Mouse (Mus musculus) adrenal gland, postnatal 10 days (tissue): Measurements from ENCODE around the gene Nxpe3. TPM values are rescaled to one million over a fixed set of nuclear protein-coding genes. Genes with fewer than 3 reads are reported as not detected.
"Not testable (repeated sequence)": the region's sequence is repeated elsewhere in the genome, so short reads cannot be mapped to it uniquely, and the experiment has no call there.

ENCODE experiments used
- DNase-seq: peaks from one replicate; pipeline ENCODE4 v3.0.0; 2021; ENCODE audit warnings: mixed read lengths
- total RNA-seq, 2 experiments: library from RNA; stranded (reverse); gene quantifications; 2 replicates each; pipeline ENCODE4 v1.2.3; 2021

Nxpe3 gene
- total RNA-seq, 2 experiments from 2014 or later, result 1.6 to 2.0 TPM

DNA sequence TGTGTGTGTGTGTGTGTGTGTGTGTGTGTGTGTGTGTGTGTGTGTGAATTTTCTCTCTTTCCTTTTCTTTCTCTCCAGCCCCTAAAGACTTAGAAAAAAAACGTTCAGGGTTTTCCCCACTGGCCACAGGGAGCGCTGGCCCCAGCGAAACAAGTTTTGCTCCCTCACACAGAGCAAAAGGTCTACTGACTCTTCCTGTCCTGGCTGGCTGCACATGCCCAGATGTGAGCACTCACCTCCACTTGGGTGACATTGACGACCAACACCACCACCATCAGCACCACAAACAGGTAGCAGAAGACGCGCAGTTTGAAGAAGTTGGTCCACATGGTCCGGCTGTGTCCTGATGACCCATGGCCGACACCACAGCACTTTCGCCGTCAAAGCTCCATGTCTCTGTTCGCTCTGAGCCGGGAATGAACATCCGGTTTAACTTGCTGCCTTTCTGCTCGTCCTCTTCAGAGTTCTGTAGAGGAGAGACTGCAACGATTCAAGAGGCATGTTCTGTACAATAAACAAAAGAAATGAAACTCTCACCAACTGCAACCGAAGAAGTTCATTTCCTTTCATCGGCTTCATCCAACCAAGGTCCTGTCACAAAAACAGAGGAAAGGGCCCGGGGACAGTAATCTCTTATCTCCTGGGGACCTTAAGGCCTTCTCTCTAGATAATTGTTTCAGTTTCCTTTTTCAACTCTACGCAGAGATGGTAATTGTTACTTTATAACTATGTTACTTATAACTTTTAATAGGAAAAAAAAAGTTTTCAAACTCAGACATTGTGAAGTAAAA lies 4.5 kb downstream of the Nxpe3 start:
- no peak for DNase-seq

DNA sequence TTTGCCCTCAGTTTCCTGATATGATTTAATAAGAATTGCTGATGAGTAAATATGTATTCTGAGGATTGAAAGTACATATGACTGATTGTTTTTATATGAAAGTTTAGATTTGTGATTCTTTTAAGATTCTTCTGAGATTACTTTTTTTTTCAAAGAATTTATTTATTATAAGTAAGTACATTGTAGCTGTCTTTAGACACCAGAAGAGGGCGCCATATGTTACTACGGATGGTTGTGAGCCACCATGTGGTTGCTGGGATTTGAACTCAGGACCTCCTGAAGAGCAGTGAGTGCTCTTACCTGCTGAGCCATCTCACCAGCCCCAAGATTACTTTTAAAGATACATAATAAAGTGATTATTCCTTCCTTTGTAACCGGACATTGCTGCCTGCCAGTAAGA lies 5.6 kb downstream of the Nxpe3 start:
- no peak for DNase-seq

DNA sequence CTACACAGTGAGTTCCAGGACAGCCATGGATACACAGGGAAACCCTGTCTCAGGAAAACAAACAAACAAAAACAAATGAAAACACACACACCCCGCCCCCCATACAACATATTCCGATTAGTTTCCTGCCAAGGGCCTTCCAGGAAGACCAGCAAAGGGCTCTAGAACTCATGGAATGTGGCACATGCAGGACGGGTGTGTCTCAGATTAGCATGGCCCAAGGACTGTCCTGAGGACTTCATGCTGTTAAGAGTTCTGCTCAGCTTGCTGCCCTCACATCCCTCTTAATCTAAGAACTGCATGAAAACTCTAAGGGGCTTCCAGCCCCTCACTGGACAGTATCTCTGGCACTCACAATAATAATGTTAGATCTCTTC lies 6.5 kb downstream of the Nxpe3 start:
- DNase-seq, result no peak

DNA sequence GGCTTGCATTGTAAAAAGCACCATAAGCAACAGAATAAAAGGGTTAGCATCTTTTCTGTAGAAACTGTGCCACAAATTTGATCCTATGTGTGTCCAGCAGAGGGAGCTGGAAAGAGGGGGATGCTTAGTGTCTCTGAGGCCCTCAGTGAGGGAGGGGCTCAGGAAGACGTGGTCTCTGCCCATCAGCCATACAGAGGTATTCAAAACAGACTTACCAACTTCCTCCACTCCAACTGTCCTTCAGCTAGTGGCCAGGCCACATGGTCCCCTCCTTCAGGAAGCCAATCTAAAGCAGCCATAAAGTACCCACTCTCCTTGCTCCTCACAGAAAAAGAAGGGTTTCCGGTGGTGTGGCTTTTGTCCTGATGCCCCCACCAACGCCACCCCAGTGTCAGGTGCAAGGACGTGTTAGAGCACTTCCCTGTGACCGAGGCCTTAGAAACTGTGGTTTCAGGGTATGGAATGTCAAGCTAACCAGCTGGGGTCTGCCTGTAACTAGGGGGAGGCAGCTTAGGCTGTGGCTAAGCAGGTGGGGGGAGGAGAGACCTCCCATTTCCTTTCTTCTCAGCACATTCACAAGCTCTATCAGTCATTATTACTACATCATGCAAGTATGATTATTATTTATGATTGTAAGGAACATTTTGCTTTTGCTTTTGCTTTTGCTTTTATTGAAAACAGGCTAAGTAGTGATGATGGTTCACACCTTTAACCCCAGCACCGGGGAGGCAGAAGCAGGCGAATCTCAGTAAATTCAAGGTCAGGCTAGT lies 7.1 kb downstream of the Nxpe3 start:
- DNase-seq, result no peak

DNA sequence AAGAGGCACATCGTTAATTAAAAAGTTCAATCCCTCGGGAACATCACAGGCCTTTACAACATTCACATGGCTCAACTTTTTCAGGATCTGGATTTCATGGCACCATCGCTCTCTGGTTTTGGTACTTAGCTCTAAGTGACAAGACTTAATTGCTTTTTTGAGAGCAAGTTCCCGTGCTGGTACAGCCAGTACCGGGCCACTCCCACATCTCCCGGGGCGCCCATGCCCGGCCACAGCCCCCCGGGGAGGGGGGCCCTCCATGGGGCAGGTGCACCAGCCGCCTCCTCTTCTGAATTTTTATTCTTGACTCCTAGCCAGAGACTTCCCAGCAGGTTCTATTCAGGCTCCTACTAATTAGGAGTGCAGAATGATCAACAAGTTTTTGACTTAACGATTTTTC lies 10.8 kb downstream of the Nxpe3 start:
- no peak for DNase-seq

DNA sequence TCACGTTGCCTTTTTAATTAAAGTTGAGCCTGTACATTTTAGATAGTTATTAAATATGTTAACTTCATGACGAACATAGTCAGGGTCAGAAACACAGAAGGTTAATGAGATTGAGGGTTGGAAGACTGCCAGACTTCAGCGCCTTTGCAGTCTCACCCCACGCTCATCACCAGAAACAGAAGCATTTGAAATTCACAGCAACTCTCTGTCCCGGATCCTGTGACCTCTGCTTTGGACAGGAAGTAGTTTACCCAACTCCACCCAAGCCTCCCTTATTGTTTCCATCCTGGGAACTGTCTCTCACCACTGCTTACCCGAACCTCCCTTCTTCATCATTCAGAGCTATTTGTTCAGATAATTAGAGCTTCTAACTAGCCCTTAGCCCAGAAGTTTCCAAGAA lies 19.1 kb downstream of the Nxpe3 start:
- DNase-seq, result no peak

DNA sequence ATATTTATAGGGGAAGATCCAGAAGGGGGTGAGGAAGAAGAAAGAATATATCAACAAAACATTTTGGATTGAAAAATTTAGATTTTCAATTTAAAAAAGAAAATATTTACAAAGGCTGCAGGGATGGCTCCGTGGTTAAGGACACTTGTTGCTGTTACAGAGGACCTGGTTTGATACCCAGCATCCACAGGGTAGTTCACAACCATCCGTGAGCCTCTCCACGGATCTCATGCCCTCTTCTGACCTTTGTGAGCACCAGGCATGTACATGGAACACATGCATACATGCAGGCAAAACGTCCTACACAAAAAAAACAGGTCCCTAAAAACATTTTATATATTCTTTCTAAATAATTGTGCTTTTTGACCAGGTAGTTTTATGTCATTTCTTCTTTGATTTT lies 31.3 kb downstream of the Nxpe3 start:
- no peak for DNase-seq

DNA sequence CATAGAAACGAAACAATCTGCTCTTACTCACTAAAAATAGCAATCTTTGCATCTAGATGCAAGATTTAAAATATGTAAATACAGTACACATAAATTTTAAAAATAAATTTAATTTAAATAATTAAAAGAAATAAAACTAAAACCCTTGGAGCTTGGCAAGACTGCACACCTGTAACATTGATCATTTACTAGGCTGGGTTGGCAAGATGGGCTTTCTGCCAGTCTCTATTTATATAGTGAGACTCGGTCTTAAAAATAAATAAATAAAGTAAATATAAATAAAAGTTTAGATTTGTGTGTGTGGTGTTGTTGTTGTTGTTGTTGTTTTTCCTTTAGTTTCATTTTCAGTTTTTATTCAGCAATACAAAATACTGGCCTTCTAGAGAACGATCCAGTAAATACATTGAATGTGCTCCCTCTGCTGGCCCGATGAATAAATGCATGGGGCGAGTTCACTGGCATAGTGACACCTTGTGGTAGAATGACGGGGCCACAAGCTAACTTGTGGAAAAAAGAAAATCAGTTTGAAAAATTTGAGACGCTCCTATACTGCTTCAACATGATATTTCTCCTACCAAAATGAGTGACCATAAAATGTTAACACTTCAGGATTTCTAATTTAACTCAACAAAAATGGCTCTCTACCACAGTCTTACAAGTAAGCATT lies 31.8 kb downstream of the Nxpe3 start:
- peak; percentile 81 for DNase-seq

DNA sequence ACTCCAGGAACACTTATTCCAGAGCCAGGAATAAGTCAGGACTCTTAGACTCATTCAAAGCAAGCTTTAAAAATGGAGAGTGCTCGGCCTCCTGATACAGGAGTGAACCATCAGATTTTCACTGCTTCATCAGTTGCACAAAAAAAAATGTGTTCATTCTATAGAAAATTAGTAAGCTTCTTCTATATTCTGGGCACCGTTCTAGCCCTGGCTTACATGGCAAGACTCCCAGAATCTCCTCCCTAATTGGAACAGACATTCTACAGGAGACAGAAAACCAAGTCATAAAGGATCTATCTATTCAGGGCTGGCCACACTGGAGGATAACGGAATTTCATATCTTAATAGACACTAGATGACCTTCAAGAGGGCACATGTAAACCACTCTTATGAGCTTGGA lies 34.0 kb downstream of the Nxpe3 start:
- DNase-seq, result no peak

DNA sequence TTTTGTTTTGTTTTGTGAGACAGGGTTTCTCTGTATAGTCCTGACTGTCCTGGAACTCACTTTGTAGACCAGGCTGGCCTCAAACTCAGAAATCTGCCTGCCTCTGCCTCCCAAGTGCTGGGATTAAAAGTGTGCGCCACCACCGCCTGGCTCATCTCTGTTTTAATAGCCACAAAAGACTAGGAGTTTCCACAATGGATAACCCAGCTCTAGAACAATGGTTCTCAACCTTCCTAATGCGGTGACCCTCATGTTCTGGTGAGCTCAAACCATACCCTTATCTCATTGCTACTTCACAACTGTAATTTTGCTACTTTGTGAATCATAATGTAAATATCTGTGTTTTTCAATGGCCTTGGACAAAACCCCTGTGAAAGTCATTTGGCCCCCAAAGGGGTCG lies 35.7 kb downstream of the Nxpe3 start:
- DNase-seq, result not testable (repeated sequence)

DNA sequence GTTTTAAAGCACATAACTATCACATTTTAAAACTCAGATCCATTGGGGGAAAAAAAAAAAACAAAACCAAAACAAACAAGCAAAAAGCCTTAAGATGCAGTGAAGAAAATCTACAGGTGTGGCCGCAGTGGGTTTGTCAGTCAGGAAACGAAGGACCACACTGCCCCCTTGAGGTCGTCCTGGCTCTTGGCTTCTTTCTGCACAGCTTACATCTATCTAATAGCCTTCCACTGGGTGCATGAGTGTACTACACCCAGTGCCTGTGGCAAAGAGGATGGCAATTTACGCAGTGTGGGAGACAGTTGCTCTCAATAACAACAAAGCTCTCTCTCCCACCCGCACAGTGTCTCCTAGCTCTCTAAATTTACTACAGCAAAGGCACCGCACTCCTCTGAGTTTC lies 36.6 kb downstream of the Nxpe3 start:
- peak; percentile 79 for DNase-seq

DNA sequence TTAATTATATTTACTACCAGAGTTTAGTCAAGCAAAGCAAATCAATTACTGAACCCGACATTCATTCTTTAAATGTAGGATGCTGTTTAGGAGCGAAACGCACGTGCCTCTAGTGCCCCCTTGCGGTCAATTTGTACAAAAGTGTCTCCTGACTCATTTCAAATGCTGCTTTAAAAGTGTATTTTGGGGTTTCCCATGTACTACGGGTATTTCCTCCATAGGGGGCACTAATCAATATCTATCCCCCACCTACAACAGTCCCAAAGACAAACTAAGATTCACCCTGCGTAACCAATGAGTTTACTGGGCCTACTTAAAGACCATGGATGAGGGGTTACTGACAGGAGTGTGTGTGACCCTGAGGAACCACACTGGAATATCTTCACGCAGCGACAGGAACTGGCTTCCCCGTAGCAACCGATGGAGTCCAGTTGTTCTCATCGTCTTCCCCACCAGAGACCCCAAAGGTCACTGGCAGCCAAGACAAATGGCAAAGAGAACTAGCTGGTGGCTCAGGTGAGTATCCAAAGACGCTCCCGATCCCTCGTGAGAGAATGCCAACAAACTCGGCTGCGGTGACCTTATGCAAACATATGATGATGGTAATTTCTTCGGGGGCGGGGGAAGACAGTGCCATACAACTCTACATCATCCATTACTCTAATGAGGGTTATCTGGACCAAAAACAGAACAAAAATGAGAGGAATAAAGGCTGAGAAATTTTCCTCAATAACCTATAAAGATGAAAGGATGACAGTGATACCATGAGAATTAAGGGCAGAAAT lies 42.0 kb downstream of the Nxpe3 start:
- DNase-seq, result peak; percentile 87

DNA sequence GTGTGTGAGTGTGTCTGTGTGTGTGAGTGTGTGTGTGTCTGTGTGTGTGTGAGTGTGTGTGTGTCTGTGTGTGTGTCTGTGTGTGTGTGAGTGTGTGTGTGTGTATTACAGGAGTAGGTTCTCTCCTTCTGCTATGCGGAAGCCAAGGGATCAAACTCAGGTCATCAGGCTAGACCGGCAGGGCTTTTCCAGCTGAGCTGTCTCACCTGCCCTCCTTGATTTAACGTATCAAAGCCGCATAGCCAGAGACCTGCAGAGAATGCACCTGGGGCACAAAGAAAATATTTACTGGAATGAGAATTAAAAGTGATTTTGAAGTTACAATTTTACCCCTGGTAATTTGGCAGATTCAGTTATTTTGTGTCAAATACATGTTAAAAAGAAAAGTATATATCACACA lies 42.6 kb downstream of the Nxpe3 start:
- DNase-seq, result no peak

DNA sequence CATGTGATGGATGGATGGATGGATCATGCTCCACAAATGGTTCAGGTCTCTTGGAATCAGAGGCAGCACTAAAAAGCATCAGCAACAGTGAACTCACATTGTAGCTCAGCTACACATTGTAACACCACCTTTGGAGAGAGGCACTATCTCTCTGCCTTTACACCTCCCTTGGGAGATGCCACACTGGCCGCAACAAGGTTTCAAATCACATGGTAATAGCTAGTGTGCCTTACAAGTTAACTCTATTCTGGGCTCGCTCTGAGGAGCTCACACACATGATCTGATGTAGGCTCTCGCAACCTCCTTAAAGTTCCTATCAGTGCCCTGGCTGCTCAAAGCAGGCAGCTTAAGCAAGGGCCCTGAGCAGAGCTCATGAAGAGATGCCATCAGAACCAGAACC lies 44.6 kb downstream of the Nxpe3 start:
- no peak for DNase-seq

DNA sequence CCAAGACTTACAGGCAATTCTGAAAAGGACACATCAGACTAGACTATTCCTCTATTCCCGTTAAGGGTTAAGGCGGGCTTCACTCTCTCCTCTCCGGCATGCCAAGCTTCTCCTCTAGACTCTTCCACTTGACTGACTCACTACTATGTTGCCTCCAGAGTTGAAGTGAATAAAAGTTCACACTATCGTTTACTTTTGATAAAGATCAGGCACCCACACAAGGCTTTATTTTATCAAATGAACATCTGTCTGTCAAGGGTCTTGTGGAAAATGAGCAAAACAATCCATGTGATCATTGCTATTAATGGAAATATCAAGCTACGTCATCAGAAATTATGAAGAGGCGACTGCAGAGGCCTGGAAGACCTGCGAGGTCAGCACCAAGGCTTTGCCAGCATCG lies 47.4 kb downstream of the Nxpe3 start:
- DNase-seq, result no peak

DNA sequence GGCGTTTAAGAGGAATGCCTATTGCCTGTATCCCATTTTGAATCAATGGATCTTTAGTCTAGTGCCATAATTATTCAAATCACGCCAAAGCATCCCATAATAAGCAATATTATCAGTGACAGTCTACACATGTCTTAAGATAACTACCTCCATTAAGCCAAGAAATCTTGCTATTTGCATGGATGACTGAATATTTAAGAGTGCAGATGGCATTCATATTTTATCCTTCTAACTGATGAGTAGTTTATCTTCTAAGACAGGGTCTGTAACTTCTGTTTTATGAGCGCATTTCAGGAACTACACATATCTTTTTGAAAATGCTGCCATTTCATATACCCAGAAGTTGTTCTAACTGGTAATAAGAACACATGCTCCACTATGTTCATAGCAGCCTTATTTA lies 50.2 kb downstream of the Nxpe3 start:
- no peak for DNase-seq

DNA sequence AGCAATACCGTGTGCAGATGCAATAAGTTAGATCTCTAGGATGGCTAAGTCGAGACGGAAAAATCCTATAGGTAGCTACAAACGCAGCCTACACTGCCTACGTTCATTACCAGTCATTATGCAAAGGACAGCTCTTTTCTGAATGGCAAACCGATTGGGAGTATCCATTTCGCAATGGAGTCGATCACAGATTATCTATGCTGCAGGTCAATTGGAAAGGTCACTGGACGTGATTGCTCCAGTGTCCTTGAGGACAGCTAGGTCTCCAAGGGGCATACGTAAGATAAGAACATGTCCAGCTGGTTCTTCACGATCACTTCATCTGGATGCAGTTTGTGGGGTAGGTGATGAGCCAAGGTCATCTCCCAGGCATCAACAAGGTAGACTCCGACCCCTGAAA lies 51.2 kb downstream of the Nxpe3 start:
- no peak for DNase-seq

DNA sequence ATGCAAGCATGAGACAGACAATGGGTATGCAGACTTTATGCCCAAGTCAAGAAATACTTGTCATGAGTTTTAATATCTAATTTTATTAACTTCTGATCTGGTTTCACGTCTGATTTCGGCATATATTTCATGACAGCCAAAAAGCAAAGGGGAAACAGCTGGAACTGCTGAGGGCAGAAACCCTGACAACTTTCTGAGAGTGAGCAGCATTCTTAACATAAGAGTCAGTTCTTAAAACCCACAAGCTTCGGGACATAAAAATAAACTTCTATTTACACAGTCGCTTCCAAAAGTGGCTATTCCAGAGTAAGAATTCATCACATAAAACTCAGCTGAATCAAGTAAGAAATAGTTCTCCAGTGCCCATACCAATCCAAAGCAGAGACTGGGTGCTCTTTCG lies 52.0 kb downstream of the Nxpe3 start:
- DNase-seq, result no peak

DNA sequence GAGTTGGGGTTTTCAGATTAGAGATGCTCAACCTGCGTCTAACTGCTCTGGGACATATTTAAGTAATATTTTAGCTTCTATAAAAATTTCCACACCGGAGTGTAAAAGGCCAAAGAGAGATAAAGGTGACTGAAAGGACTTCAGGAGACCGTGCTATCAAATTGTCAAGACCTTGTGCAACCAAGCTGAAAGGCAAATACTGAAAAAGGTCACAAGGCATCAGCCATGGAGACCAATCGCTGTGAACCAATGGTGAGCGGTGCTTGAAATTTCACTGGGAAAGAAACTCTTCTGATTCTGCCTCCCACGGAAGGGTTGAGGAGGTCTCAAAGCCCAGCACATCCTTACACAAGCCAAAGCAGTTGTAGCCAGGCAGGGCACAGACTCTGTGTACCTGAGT lies 53.6 kb downstream of the Nxpe3 start:
- DNase-seq, result no peak

DNA sequence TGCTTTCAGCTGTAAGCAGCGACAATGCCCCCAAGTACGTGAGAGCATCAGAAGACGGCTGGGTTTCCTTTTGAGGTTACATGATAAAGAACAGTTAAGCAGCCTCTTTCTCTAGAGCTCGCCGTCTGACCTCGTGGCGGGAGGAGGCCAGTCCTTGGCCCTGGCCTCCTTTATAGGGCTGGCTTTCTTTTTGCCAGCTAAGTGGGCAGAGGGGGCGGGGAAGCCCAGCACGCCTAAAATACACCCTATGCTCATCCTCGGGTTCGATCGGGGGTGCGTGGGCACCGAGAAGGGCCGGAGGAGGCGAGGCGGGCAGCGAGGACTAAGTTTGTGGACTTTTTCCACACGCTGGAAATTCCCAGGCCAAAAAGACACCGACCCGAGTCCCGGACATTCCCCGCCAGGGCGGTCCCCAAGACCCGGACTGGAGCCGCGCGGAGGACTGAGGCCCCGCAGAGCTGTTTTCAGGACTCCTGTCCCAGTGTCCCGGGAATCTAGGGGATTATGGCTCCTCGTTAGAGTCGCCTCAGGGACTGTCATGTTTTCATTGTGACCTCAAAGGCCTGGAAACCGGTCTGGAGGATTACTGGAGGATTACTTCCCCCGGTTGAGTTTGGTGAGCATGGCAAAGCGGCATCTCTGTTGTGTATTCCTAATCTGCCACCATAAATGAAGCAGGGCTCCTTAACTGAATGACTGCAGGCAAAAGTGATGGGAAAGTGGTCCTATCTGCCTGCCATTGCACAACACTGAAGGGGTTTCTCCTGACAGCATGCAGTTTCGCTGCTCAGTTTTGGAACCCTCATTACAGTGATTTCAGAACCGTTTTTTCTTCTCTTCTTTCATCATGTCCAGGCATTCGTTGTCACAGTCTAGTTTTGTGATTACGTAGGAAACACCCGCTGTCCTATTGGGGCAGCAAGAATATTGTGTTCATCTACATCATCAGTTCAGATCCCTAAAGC lies 56.3 kb downstream of the Nxpe3 start, which contains the start of gene Nfkbiz:
TSS of gene Nfkbiz (minus strand) at position 390 of the 965 bp plus-strand sequence.
- DNase-seq, result peak; percentile 93

DNA sequence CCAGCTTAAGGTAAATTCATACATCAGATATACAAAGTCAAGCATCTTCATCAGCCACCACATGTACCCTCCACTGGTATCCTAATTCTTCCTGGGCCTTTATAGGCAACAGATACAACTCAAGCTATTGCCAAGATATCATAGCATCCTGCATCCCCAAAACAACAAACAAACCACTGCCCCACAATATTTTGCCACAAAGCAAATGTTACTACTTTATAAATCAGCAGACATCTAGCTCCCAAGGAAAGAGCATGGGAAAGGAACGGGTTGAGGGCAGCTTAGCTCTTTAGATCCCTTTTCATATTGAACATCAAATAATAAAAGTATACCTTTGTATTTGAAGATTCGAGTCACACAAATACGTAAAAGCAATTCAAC lies 57.0 kb downstream of the Nxpe3 start:
- no peak for DNase-seq
